Mouse (Mus musculus): ENCODE results near the gene Zic4. TPM values are rescaled to one million over a fixed set of nuclear protein-coding genes. Genes with fewer than 3 reads are reported as not detected.

The Zic4 gene
- polyA plus RNA-seq, 1 experiment from 2014 or later: 0.27 TPM

- no peak overlapping the region for H3K27ac ChIP-seq (ENCODE audit: poor library complexity, severe bottlenecking)
- no peak for ATAC-seq (ENCODE audit: insufficient number of reproducible peaks, low FRiP score)
- 0 out of 2 replicates have a peak, but pooled peaks cover 2% of the 10 kb centered on the region for H3K9me3 ChIP-seq (replicated peaks)
- no peak overlapping the region for H3K9ac ChIP-seq
- H3K4me3 ChIP-seq: no peak overlapping the region
- no peaks in the 10 kb centered on the region for H3K4me1 ChIP-seq (replicated peaks)
- H3K27me3 ChIP-seq (replicated peaks): peaks cover 92% of the 10 kb centered on the region
- no peaks in the 10 kb centered on the region for H3K36me3 ChIP-seq
- no peak overlapping the region for H3K4me2 ChIP-seq
- WGBS: 21% methylated on average over 4 of the region's 4 CpGs
These were observed 9.4 kb downstream of the Zic4 start for GRCm38 (mm10) chr9:91371608-91372007.

GRCm38 (mm10) chr9:91373811-91374575 is 11.8 kb downstream of the Zic4 start:
- 20% methylated on average over 3 of the region's 3 CpGs for whole genome bisulfite sequencing
- Histone ChIP-seq H3K4me3 (no peak overlapping the region), H3K9ac (no peak overlapping the region), H3K36me3 (no peaks in the 10 kb centered on the region), H3K27ac (ENCODE audit: poor library complexity, severe bottlenecking) (no peak overlapping the region), H3K4me2 (no peak overlapping the region), H3K9me3 (replicated peaks) (0 out of 2 replicates have a peak, but pooled peaks cover 2% of the 10 kb centered on the region), H3K27me3 (replicated peaks) (peaks cover 92% of the 10 kb centered on the region), H3K4me1 (replicated peaks) (0 out of 2 replicates have a peak, but pooled peaks cover 6% of the 10 kb centered on the region)
- no peak for ATAC-seq (ENCODE audit: insufficient number of reproducible peaks, low FRiP score)

- no peak overlapping the region for H3K4me2 ChIP-seq
- no peaks in the 10 kb centered on the region for H3K9me3 ChIP-seq (replicated peaks)
- no peak overlapping the region for H3K9ac ChIP-seq
- no peaks in the 10 kb centered on the region for H3K36me3 ChIP-seq
- H3K4me1 ChIP-seq (replicated peaks): 0 out of 2 replicates have a peak, but pooled peaks cover 7% of the 10 kb centered on the region
- no peak for ATAC-seq (ENCODE audit: insufficient number of reproducible peaks, low FRiP score)
- H3K27ac ChIP-seq (ENCODE audit: poor library complexity, severe bottlenecking): no peak overlapping the region
- WGBS: 9% methylated on average over 4 of the region's 4 CpGs
- H3K4me3 ChIP-seq: no peak overlapping the region
- H3K27me3 ChIP-seq (replicated peaks): peaks cover 92% of the 10 kb centered on the region
These were observed 12.5 kb downstream of the Zic4 start for GRCm38 (mm10) chr9:91374665-91375064.

DNA sequence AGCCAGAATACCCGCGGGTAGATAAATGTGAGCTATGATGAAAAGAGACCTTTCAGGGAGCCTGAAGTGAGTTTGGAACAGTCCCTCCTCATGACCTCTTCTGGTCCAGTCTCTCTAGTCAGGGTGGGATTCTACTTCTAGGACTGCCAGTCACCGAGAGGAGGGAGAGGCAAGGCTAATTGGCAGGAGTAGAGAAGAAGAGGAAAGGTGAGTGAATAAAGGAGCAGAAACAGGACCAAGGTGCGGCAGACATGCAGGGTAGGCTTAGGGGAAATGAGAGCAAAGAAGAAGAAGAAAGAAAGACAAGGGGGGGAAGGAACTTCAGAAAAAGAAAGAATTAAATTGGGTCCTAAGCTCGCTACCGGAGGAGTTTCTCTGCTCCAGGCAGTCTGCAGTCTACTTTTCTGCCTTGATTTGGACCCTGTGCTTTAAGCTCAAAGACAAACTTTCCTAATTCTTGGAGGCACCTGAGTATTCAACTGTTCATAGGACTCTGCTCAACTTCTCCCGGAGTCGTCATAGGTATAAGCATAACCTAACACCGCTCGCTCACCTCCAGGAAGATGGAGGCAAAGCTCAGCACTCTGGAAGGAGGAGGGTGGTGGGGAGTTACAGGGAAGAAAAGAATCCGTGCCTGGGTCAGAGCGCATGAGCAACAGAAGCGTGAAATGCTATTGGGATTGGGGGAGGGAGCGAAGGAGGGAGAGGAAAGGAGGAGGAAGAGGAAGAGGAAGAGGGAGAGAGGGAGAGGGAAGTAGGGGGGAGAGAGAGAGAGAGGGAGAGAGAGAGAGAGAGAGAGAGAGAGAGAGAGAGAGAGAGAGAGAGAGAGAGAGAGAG is 15.0 kb downstream of the Zic4 start:
- H3K4me2 ChIP-seq: no peak overlapping the region
- no peak overlapping the region for H3K9ac ChIP-seq
- peaks cover 15% of the 10 kb centered on the region; the same call in 1 of the 2 replicates for H3K4me1 ChIP-seq (replicated peaks)
- 2% methylated on average over 14 of the region's 14 CpGs for WGBS
- no peak overlapping the region for H3K4me3 ChIP-seq
- no peak overlapping the region for H3K27ac ChIP-seq (ENCODE audit: poor library complexity, severe bottlenecking)
- peaks cover 88% of the 10 kb centered on the region for H3K27me3 ChIP-seq (replicated peaks)
- no peak for ATAC-seq (ENCODE audit: insufficient number of reproducible peaks, low FRiP score)
- H3K9me3 ChIP-seq (replicated peaks): no peaks in the 10 kb centered on the region
- H3K36me3 ChIP-seq: no peaks in the 10 kb centered on the region

GRCm38 (mm10) chr9:91377873-91378150 is 15.6 kb downstream of the Zic4 start:
- Histone ChIP-seq H3K9me3 (replicated peaks) (no peaks in the 10 kb centered on the region), H3K4me1 (replicated peaks) (peaks cover 15% of the 10 kb centered on the region; the same call in 1 of the 2 replicates), H3K4me3 (no peak overlapping the region), H3K36me3 (no peaks in the 10 kb centered on the region), H3K4me2 (no peak overlapping the region), H3K27ac (ENCODE audit: poor library complexity, severe bottlenecking) (no peak overlapping the region), H3K27me3 (replicated peaks) (peaks cover 88% of the 10 kb centered on the region), H3K9ac (no peak overlapping the region)
- no peak for ATAC-seq (ENCODE audit: insufficient number of reproducible peaks, low FRiP score)
- 0% methylated on average over 15 of the region's 16 CpGs for WGBS

GRCm38 (mm10) chr9:91378411-91379299 is 16.4 kb downstream of the Zic4 start:
- peak overlapping the region; percentile 15 for H3K4me3 ChIP-seq
- peaks cover 15% of the 10 kb centered on the region; the same call in 1 of the 2 replicates for H3K4me1 ChIP-seq (replicated peaks)
- WGBS: under 1% methylated on average over 48 of the region's 48 CpGs
- H3K4me2 ChIP-seq: peak overlapping the region; percentile 13
- H3K9ac ChIP-seq: no peak overlapping the region
- H3K27me3 ChIP-seq (replicated peaks): peaks cover 93% of the 10 kb centered on the region
- H3K27ac ChIP-seq (ENCODE audit: poor library complexity, severe bottlenecking): no peak overlapping the region
- H3K36me3 ChIP-seq: no peaks in the 10 kb centered on the region
- H3K9me3 ChIP-seq (replicated peaks): no peaks in the 10 kb centered on the region
- no peak for ATAC-seq (ENCODE audit: insufficient number of reproducible peaks, low FRiP score)

GRCm38 (mm10) chr9:91379300-91379635 is 17.1 kb downstream of the Zic4 start:
- no peaks in the 10 kb centered on the region for H3K9me3 ChIP-seq (replicated peaks)
- no peak overlapping the region for H3K4me3 ChIP-seq
- WGBS: under 1% methylated on average over 8 of the region's 8 CpGs
- H3K4me2 ChIP-seq: no peak overlapping the region
- H3K9ac ChIP-seq: no peak overlapping the region
- H3K36me3 ChIP-seq: no peaks in the 10 kb centered on the region
- no peak for ATAC-seq (ENCODE audit: insufficient number of reproducible peaks, low FRiP score)
- H3K27ac ChIP-seq (ENCODE audit: poor library complexity, severe bottlenecking): no peak overlapping the region
- H3K4me1 ChIP-seq (replicated peaks): peaks cover 20% of the 10 kb centered on the region
- peaks cover 93% of the 10 kb centered on the region for H3K27me3 ChIP-seq (replicated peaks)

DNA sequence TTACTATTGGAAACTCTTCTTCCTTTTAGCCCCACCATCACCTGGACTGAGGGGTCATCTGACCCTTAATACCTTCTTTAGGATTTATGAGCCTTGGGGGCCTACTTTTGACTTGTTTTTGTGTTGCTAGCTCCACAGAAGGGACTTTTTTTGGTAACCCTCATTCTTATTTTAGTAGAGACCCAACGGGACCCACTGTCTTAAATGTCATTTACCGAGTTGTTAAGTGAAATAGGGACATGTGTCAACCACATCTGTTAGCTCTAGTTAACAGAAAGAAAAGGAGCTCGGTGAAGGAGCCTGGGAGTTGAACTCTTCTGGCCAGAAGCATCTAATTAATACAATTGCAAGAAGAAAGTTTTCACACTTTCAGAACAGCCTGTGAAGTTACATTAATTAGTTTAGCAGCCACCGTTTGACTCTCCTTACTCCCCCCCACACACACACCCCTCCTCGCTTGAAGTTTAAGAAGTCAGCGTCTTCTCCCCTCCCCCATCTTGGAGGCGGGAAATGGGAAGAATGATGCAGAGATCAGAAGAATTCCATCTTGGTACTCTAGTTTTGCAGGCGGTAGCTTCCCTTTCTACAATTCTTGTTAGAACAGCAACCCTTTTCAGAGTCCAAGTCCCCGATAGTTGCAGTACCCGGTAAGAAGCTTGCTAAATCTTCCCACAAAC is 17.7 kb downstream of the Zic4 start:
- no peak for ATAC-seq (ENCODE audit: insufficient number of reproducible peaks, low FRiP score)

DNA sequence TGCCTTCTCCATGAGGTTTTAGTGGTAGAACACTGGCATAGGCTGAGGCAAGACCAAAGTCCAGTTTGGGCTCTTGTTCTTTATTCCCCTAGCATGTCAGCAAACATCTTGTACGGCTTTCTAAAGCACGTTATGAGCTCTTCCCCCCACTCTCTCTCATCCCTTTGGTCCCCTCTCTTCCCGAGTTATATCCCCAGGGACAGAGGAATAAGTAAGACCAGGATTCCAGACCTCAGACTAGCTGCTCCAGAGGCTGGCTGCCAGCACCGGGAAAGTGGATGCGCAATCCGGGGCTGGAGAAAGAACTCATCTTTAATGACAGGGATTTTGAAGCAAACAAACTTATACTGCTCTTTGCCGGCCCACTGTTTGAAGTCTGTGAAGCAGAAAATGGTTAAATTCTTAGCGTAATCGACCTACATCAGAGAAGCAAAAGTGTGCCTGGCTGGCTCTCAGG is 18.3 kb downstream of the Zic4 start:
- Histone ChIP-seq H3K4me2 (no peak overlapping the region), H3K36me3 (no peaks in the 10 kb centered on the region), H3K27me3 (replicated peaks) (peaks cover 96% of the 10 kb centered on the region), H3K9ac (no peak overlapping the region), H3K4me3 (no peak overlapping the region), H3K27ac (ENCODE audit: poor library complexity, severe bottlenecking) (no peak overlapping the region), H3K9me3 (replicated peaks) (no peaks in the 10 kb centered on the region), H3K4me1 (replicated peaks) (peaks cover 20% of the 10 kb centered on the region)
- WGBS: 2% methylated on average over 9 of the region's 9 CpGs
- no peak for ATAC-seq (ENCODE audit: insufficient number of reproducible peaks, low FRiP score)

More for the DNA sequence above, 17.7 kb downstream of the Zic4 start:
- Histone ChIP-seq H3K27me3 (replicated peaks) (peaks cover 94% of the 10 kb centered on the region), H3K4me3 (no peak overlapping the region), H3K9me3 (replicated peaks) (no peaks in the 10 kb centered on the region), H3K4me2 (no peak overlapping the region), H3K36me3 (no peaks in the 10 kb centered on the region), H3K27ac (ENCODE audit: poor library complexity, severe bottlenecking) (no peak overlapping the region), H3K9ac (no peak overlapping the region), H3K4me1 (replicated peaks) (peaks cover 20% of the 10 kb centered on the region)
- WGBS: under 1% methylated on average over 10 of the region's 10 CpGs

GRCm38 (mm10) chr9:91381284-91382110 is 19.3 kb downstream of the Zic4 start:
- H3K4me2 ChIP-seq: peak overlapping the region; percentile 83
- WGBS: 0% methylated on average over 60 of the region's 76 CpGs
- peak overlapping the region; percentile 58 for H3K9ac ChIP-seq
- peak; percentile 71; the same call in 1 of the 2 replicates for ATAC-seq (ENCODE audit: insufficient number of reproducible peaks, low FRiP score)
- no peaks in the 10 kb centered on the region for H3K36me3 ChIP-seq
- H3K4me3 ChIP-seq: peak overlapping the region; percentile 55
- peaks cover 20% of the 10 kb centered on the region for H3K4me1 ChIP-seq (replicated peaks)
- H3K27me3 ChIP-seq (replicated peaks): peaks cover 96% of the 10 kb centered on the region
- no peaks in the 10 kb centered on the region for H3K9me3 ChIP-seq (replicated peaks)
- H3K27ac ChIP-seq (ENCODE audit: poor library complexity, severe bottlenecking): no peak overlapping the region

All from heart, embryonic 12.5 days (tissue).